Mouse (Mus musculus) liver, postnatal 0 days (tissue): ENCODE data around the gene Ampd2.

ENCODE experiments used
- CTCF ChIP-seq: sonication (generic); IDR thresholded peaks from 2 replicates; pipeline ENCODE4 v1.5.1; 2016; ENCODE audit warnings: antibody characterized with exemption, low read depth
- EP300 ChIP-seq: IDR thresholded peaks from 2 replicates; pipeline ENCODE4 v1.6.1; 2016; ENCODE audit warnings: antibody characterized with exemption, low read depth, mild to moderate bottlenecking

- TF ChIP-seq CTCF = no peak
- no peak for TF ChIP-seq EP300
Observed at GRCm38 (mm10) chr3:108126327-108126726, 39.9 kb upstream of the Ampd2 start.
